Mouse (Mus musculus) intestine, postnatal 0 days (tissue): Measurements from ENCODE around the gene Hsph1. TPM values are rescaled to one million over a fixed set of nuclear protein-coding genes. Genes with fewer than 3 reads are reported as not detected.

Experiments
- ATAC-seq: fragments of 200-750 bp; cut with Nextera tagmentation; 2 replicates; pipeline ENCODE4 v1.8.0; 2017; ENCODE audit warnings: mild to moderate bottlenecking, moderate TSS enrichment, moderate library complexity
- H3K27ac ChIP-seq: fragments of 300-500 bp; sonication (generic); 2 replicates; pipeline ENCODE4 v1.5.1; 2014; ENCODE audit warnings: mild to moderate bottlenecking, low read depth, low read length, moderate library complexity
- H3K27me3 ChIP-seq: fragments of 300-500 bp; sonication (generic); replicated peaks from 2 replicates; pipeline ENCODE4 v1.6.1; 2014; ENCODE audit warnings: low read length, mixed read lengths; ENCODE audit not compliant: control insufficient read depth, insufficient read depth
- H3K36me3 ChIP-seq: fragments of 300-500 bp; sonication (generic); 2 replicates; pipeline ENCODE4 v1.6.1; 2014; ENCODE audit warnings: mild to moderate bottlenecking, moderate library complexity; ENCODE audit not compliant: control insufficient read depth, insufficient read depth
- H3K4me1 ChIP-seq: fragments of 300-500 bp; sonication (generic); replicated peaks from 2 replicates; pipeline ENCODE4 v1.6.1; 2014; ENCODE audit warnings: antibody characterized with exemption, low read length, mixed read lengths; ENCODE audit not compliant: control insufficient read depth, insufficient read depth
- H3K4me2 ChIP-seq: fragments of 300-500 bp; sonication (generic); replicated peaks from 2 replicates; pipeline ENCODE4 v1.6.1; 2014; ENCODE audit warnings: low read depth, mild to moderate bottlenecking, moderate library complexity
- H3K4me3 ChIP-seq: fragments of 300-500 bp; sonication (generic); 2 replicates; pipeline ENCODE4 v1.5.1; 2014; ENCODE audit warnings: low read depth, low read length
- H3K9ac ChIP-seq: fragments of 300-500 bp; sonication (generic); 2 replicates; pipeline ENCODE4 v1.6.1; 2014; ENCODE audit warnings: mild to moderate bottlenecking, low read depth, low read length
- H3K9me3 ChIP-seq: fragments of 300-500 bp; sonication (generic); 2 replicates; pipeline ENCODE4 v1.6.1; 2016; ENCODE audit warnings: mixed run types; ENCODE audit not compliant: control insufficient read depth
- CTCF ChIP-seq: sonication (generic); IDR thresholded peaks from 2 replicates; pipeline ENCODE4 v1.5.1; 2016; ENCODE audit warnings: low read depth, mild to moderate bottlenecking, control low read depth, antibody characterized with exemption, moderate library complexity
- WGBS: fragments of 180-500 bp; shearing (Covaris S2); extraction: QIAGEN DNeasy Blood & Tissue Kit; methylation state at CpG from one replicate; pipeline ENCODE4 v1.1.7; 2014; 5-methylcytosine and 5-hydroxymethylcytosine counted together
- polyA plus RNA-seq: library from polyadenylated mRNA; unstranded; fragments of >200 nt; fragmentation: Nextera tagmentation; extraction: Ambion mirVana; gene quantifications from 2 replicates; pipeline ENCODE4 v1.2.1, GENCODE M21; 2015

Hsph1 gene
- polyA plus RNA-seq, 1 experiment from 2014 or later = 9.0 TPM

DNA sequence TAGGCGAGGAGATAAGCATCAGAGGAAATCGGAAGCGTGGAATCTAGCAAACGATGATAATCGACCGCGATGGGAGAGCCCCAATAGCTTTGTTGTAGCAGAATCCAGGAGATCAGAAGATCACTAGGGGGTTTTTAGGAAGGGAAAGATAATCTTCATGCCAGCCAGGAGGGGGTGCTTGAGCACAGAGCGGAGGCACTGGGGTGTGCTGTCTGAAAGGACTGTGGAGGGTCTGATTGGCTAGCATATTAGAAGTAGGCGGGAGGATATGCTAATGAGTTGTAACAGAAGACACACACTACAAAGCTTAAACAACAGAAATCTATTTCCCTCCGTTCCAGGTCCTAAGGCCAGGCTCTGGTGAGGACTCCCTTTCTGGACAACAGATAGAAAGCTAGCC lies 50.3 kb downstream of the Hsph1 start:
- Histone ChIP-seq H3K36me3 (no peaks in the 10 kb centered on the region), H3K27ac (no peak overlapping the region), H3K4me1 (0 out of 2 replicates have a peak, but pooled peaks cover 4% of the 10 kb centered on the region), H3K4me2 (no peak overlapping the region), H3K4me3 (no peak overlapping the region), H3K27me3 (no peaks in the 10 kb centered on the region), H3K9ac (no peak overlapping the region), H3K9me3 (no peaks in the 10 kb centered on the region)
- no peak for ATAC-seq
- TF ChIP-seq CTCF = peak; percentile 31; the same call in 1 of the 2 replicates
- WGBS = 64% methylated on average over 10 of the region's 10 CpGs

GRCm38 (mm10) chr5:149585231-149585630 lies 50.9 kb downstream of the Hsph1 start:
- H3K9me3 ChIP-seq = no peaks in the 10 kb centered on the region
- H3K4me1 ChIP-seq = 0 out of 2 replicates have a peak, but pooled peaks cover 4% of the 10 kb centered on the region
- 77% methylated on average over 1 of the region's 1 CpGs for WGBS
- no peak for ATAC-seq
- no peaks in the 10 kb centered on the region for H3K36me3 ChIP-seq
- H3K4me2 ChIP-seq = no peak overlapping the region
- H3K27ac ChIP-seq = no peak overlapping the region
- no peak overlapping the region for H3K9ac ChIP-seq
- H3K4me3 ChIP-seq = no peak overlapping the region
- no peaks in the 10 kb centered on the region for H3K27me3 ChIP-seq
- TF ChIP-seq CTCF = no peak

DNA sequence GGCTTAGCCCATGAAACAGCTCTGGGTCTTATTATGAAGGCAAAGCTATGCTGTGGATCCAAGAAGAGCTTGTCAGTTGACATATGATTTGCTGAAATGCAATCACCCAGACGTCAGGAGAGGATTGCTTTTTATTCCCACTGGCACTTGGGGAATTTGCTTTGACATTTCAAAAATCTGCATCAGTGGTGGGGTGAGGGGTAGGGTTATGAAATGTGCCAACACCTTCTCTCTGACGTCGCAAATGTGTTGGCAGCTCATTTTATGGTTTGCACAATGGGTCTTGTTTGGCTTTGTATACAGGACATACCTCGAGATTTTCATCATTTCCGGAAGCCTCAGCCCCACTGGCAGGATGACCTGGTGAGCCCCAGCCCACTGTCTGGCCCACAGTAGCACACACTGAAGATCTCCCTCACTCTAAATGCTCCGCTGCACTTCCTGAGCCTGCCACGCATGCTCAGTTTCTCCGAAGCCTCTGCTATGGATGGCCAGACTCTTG lies 52.0 kb downstream of the Hsph1 start:
- no peaks in the 10 kb centered on the region for H3K36me3 ChIP-seq
- no peak overlapping the region for H3K27ac ChIP-seq
- H3K9ac ChIP-seq = no peak overlapping the region
- H3K4me1 ChIP-seq = 0 out of 2 replicates have a peak, but pooled peaks cover 4% of the 10 kb centered on the region
- H3K27me3 ChIP-seq = no peaks in the 10 kb centered on the region
- WGBS = 57% methylated on average over 8 of the region's 8 CpGs
- TF ChIP-seq CTCF = no peak
- H3K4me2 ChIP-seq = no peak overlapping the region
- ATAC-seq = no peak
- no peak overlapping the region for H3K4me3 ChIP-seq
- H3K9me3 ChIP-seq = no peaks in the 10 kb centered on the region

DNA sequence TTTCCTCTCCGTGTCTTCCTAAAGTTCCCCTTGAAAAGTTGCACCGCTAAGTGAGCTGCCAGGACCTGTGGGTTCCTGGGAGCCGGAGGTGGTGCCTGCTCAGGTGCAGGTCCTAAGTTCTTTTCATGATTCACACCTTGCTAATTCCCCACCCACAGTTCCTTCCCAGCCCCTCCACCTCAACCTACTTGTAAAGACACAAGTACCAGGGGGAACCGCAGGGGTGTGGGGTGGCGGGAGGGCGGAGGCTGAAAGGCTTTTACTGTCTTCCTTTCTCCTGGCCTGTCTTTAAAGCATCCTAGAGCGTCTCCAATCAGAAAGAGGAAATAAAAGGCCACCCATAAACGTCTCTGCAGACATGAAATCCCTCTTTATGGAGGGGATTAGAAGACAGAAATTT lies 52.7 kb downstream of the Hsph1 start:
- no peak overlapping the region; the same call in 1 of the 2 replicates for H3K4me2 ChIP-seq
- 25% methylated on average over 8 of the region's 8 CpGs for WGBS
- no peak for ATAC-seq
- no peaks in the 10 kb centered on the region for H3K9me3 ChIP-seq
- H3K27ac ChIP-seq = no peak overlapping the region
- no peaks in the 10 kb centered on the region for H3K36me3 ChIP-seq
- H3K4me1 ChIP-seq = 0 out of 2 replicates have a peak, but pooled peaks cover 4% of the 10 kb centered on the region
- H3K9ac ChIP-seq = no peak overlapping the region
- no peak overlapping the region for H3K4me3 ChIP-seq
- no peaks in the 10 kb centered on the region for H3K27me3 ChIP-seq
- TF ChIP-seq CTCF = no peak

DNA sequence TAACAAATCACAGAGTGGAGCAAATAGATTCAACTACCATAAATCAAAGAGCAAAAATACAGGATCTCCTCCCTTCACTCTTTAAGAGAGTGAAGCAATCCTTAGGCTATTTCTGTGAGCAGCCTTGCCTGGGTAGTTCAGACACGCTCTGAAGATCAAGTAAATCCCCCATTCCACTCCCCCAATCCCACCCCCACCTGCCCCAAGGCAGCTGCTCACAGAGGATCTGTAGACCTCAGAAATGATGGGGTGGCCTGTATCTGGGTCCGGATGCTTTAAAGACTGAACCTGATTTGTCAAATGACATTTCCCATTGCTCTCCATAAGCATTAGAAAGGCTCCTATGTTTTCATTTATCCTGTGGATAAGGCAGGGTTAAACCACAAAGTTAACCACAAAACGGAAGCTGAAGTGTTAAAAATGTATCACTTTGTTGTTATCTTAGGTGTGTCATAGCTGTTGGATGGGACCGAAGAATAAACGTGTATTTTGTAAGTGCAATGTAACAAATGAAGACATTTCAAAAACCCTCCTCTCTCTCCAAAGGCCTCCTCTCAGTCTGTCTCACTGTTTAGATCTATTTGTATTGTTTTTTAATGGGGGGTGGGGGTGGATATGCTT lies 53.4 kb downstream of the Hsph1 start:
- Histone ChIP-seq H3K4me2 (no peak overlapping the region), H3K4me3 (no peak overlapping the region), H3K27ac (no peak overlapping the region), H3K9me3 (no peaks in the 10 kb centered on the region), H3K27me3 (no peaks in the 10 kb centered on the region), H3K4me1 (0 out of 2 replicates have a peak, but pooled peaks cover 4% of the 10 kb centered on the region), H3K36me3 (no peaks in the 10 kb centered on the region), H3K9ac (no peak overlapping the region)
- TF ChIP-seq CTCF = no peak
- no peak for ATAC-seq
- 54% methylated on average over 5 of the region's 5 CpGs for WGBS

GRCm38 (mm10) chr5:149577449-149577848 lies 58.7 kb downstream of the Hsph1 start:
- Histone ChIP-seq H3K4me1 (no peaks in the 10 kb centered on the region), H3K4me3 (no peak overlapping the region), H3K36me3 (no peaks in the 10 kb centered on the region), H3K27me3 (no peaks in the 10 kb centered on the region), H3K9ac (no peak overlapping the region), H3K9me3 (no peaks in the 10 kb centered on the region), H3K4me2 (no peak overlapping the region), H3K27ac (no peak overlapping the region)
- 38% methylated on average over 10 of the region's 10 CpGs for WGBS
- no peak for TF ChIP-seq CTCF
- ATAC-seq = no peak
